Mouse (Mus musculus) kidney, postnatal 0 days (tissue): ENCODE data around the gene Acly. TPM values are rescaled to one million over a fixed set of nuclear protein-coding genes. Genes with fewer than 3 reads are reported as not detected.

Source experiments
- ATAC-seq: fragments of 200-750 bp; cut with Nextera tagmentation; replicated peaks from 2 replicates; pipeline ENCODE4 v1.8.0; 2017; ENCODE audit warnings: low read depth, moderate number of reproducible peaks, moderate TSS enrichment, moderate library complexity; ENCODE audit not compliant: low FRiP score
- DNase-seq: peaks from one replicate; pipeline ENCODE4 v3.0.0-alpha.2; 2016; ENCODE audit warnings: low spot score
- H3K27ac ChIP-seq: fragments of 300-500 bp; sonication (generic); 2 replicates; pipeline ENCODE4 v1.5.1; 2014; ENCODE audit warnings: mild to moderate bottlenecking
- H3K27me3 ChIP-seq: fragments of 300-500 bp; sonication (generic); 2 replicates; pipeline ENCODE4 v1.6.1; 2014; ENCODE audit warnings: low read length, mixed read lengths; ENCODE audit not compliant: insufficient read depth
- H3K36me3 ChIP-seq: fragments of 300-500 bp; sonication (generic); 2 replicates; pipeline ENCODE4 v1.6.1; 2014; ENCODE audit warnings: low read length, mixed read lengths; ENCODE audit not compliant: insufficient read depth
- H3K4me1 ChIP-seq: fragments of 300-500 bp; sonication (generic); replicated peaks from 2 replicates; pipeline ENCODE4 v1.6.1; 2014; ENCODE audit warnings: antibody characterized with exemption, low read length, mixed read lengths; ENCODE audit not compliant: insufficient read depth
- H3K4me2 ChIP-seq: fragments of 300-500 bp; sonication (generic); 2 replicates; pipeline ENCODE4 v1.6.1; 2014; ENCODE audit warnings: mild to moderate bottlenecking, low read length, moderate library complexity, mixed read lengths
- H3K4me3 ChIP-seq: fragments of 300-500 bp; sonication (generic); replicated peaks from 2 replicates; pipeline ENCODE4 v1.5.1; 2014; ENCODE audit warnings: low read depth, low read length
- H3K9ac ChIP-seq: fragments of 300-500 bp; sonication (generic); 2 replicates; pipeline ENCODE4 v1.6.1; 2014; ENCODE audit warnings: low read depth, low read length
- H3K9me3 ChIP-seq: fragments of 300-500 bp; sonication (generic); replicated peaks from 2 replicates; pipeline ENCODE4 v1.6.1; 2016; ENCODE audit warnings: low read length, inconsistent platforms, mixed read lengths
- CTCF ChIP-seq: IDR thresholded peaks from 2 replicates; pipeline ENCODE4 v1.5.1; 2016; ENCODE audit warnings: antibody characterized with exemption, low read depth, mild to moderate bottlenecking, moderate library complexity
- WGBS: fragments of 180-500 bp; shearing (Covaris S2); extraction: QIAGEN DNeasy Blood & Tissue Kit; methylation state at CpG from one replicate; pipeline ENCODE4 v1.1.7; 2014; 5-methylcytosine and 5-hydroxymethylcytosine counted together
- polyA plus RNA-seq: library from polyadenylated mRNA; unstranded; fragments of >200 nt; fragmentation: Nextera tagmentation; extraction: Ambion mirVana; gene quantifications from 2 replicates; pipeline ENCODE4 v1.2.1, GENCODE M21; 2015

Gene Acly
- polyA plus RNA-seq, 1 experiment from 2014 or later = 86.4 TPM

GRCm38 (mm10) chr11:100549466-100549865 is 21.7 kb upstream of the Acly start:
- Histone ChIP-seq H3K9me3 (no peaks in the 10 kb centered on the region), H3K4me1 (no peaks in the 10 kb centered on the region), H3K9ac (no peak overlapping the region), H3K27me3 (no peaks in the 10 kb centered on the region), H3K36me3 (no peaks in the 10 kb centered on the region), H3K4me2 (no peak overlapping the region), H3K4me3 (no peak overlapping the region), H3K27ac (no peak overlapping the region)
- WGBS = 74% methylated on average over 8 of the region's 8 CpGs
- ATAC-seq = no peak
- DNase-seq = no peak
- TF ChIP-seq CTCF = no peak

DNA sequence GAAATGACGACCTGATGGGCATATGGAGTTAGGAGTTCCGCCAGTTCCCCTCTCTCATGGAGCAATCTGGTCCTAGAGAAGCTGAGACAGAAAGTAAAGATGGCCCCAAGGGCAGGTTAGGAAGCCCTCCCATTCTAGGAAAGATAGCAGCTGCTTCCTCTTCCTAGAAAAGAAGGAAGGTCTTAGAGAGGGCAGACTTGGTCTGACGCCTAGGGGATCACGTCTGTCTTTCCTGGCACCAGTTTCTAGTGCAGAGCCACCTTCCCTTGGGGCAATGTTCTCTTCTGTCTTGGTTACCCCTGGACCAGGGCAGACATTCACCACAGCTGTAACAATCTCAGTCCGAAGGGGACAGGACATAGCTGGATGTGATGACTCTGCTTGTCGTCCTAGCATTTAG is 20.3 kb upstream of the Acly start:
- no peaks in the 10 kb centered on the region for H3K4me1 ChIP-seq
- no peaks in the 10 kb centered on the region for H3K9me3 ChIP-seq
- no peak overlapping the region for H3K27ac ChIP-seq
- no peak overlapping the region for H3K4me2 ChIP-seq
- WGBS = 71% methylated on average over 6 of the region's 6 CpGs
- no peak overlapping the region for H3K9ac ChIP-seq
- H3K27me3 ChIP-seq = no peaks in the 10 kb centered on the region
- TF ChIP-seq CTCF = no peak
- H3K36me3 ChIP-seq = no peaks in the 10 kb centered on the region
- DNase-seq (no peak), ATAC-seq (no peak)
- H3K4me3 ChIP-seq = no peak overlapping the region

GRCm38 (mm10) chr11:100546955-100547354 is 19.2 kb upstream of the Acly start:
- Histone ChIP-seq H3K36me3 (no peaks in the 10 kb centered on the region), H3K27ac (no peak overlapping the region), H3K4me2 (no peak overlapping the region), H3K4me1 (no peaks in the 10 kb centered on the region), H3K27me3 (no peaks in the 10 kb centered on the region), H3K4me3 (no peak overlapping the region), H3K9me3 (no peaks in the 10 kb centered on the region), H3K9ac (no peak overlapping the region)
- TF ChIP-seq CTCF = no peak
- DNase-seq (no peak), ATAC-seq (no peak)
- 81% methylated on average over 6 of the region's 6 CpGs for WGBS

- H3K4me1 ChIP-seq = no peaks in the 10 kb centered on the region
- H3K27me3 ChIP-seq = no peaks in the 10 kb centered on the region
- H3K27ac ChIP-seq = no peak overlapping the region
- peak overlapping the region; percentile 38 for H3K4me3 ChIP-seq
- no peaks in the 10 kb centered on the region for H3K36me3 ChIP-seq
- TF ChIP-seq CTCF = no peak
- no peaks in the 10 kb centered on the region for H3K9me3 ChIP-seq
- H3K9ac ChIP-seq = peak overlapping the region; percentile 35; the same call in 1 of the 2 replicates
- H3K4me2 ChIP-seq = peak overlapping the region; percentile 63
- no peak for DNase-seq
- peak; percentile 30; the same call in 1 of the 2 replicates for ATAC-seq
- 27% methylated on average over 7 of the region's 7 CpGs for WGBS
Measured at GRCm38 (mm10) chr11:100545746-100546085, 17.9 kb upstream of the Acly start.

DNA sequence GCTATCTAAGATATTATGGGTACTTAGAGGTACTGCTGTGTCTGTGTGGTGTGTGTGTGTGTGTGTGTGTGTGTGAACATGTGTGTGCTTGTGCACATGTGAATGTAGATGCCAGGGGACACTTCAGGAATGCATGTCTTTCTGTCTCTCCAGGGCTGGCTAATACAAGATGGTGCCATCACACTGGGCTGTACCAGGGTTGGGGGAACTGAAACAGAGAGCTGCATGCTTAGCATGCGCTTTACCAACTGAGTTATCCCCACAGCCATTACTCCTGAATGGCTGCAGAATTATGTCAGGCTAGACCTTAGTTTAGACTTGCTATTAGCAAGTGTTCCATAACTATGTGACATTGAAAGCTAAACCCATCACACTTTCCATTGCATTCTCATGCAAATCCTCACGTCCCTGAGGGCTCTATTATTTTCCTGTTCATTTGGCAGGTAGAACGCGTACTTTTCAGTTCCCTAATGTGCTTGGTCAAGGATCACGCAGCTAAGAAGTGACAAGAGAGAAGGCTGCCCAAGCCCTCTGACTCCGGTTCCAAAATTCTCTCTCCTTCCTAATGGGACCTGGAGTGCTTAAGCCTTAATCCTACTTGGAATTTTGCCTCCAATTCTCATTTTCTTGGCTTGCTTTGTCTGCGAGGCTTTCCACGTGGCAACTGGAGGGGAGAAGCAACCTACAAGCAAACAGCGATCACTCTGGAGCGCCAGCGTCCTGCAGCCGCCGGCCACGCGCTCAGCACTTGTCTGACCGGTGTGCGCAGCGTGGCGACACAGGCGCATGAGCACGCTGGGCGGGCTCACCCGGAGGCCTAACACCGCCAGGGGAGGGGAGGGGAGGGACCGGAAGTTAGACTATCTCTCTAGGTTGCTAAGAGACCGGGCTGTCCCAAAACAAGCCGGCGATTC is 17.3 kb upstream of the Acly start, which contains the start of gene Ttc25:
Gene Ttc25, plus strand, starts transcription at position 776 of the 914 bp plus-strand sequence.
- ATAC-seq = peak; percentile 97
- Histone ChIP-seq H3K9me3 (no peaks in the 10 kb centered on the region), H3K4me1 (no peaks in the 10 kb centered on the region), H3K27ac (no peak within 1 kb of the TSS; the same call in 1 of the 2 replicates), H3K27me3 (no peaks in the 10 kb centered on the region), H3K36me3 (no peaks in the 10 kb centered on the region), H3K4me3 (peak within 1 kb of the TSS; percentile 38), H3K4me2 (peak within 1 kb of the TSS; percentile 63), H3K9ac (peak within 1 kb of the TSS; percentile 35; the same call in 1 of the 2 replicates)
- TF ChIP-seq CTCF = peak; percentile 17; the same call in 1 of the 2 replicates
- peak; percentile 98 for DNase-seq
- WGBS = 4% methylated on average over 28 of the region's 28 CpGs

- TF ChIP-seq CTCF = no peak
- Histone ChIP-seq H3K27me3 (no peaks in the 10 kb centered on the region), H3K4me2 (no peak overlapping the region), H3K27ac (no peak overlapping the region), H3K4me3 (no peak overlapping the region), H3K36me3 (no peaks in the 10 kb centered on the region), H3K9me3 (no peaks in the 10 kb centered on the region), H3K4me1 (no peaks in the 10 kb centered on the region), H3K9ac (no peak overlapping the region)
- DNase-seq = no peak
- no peak for ATAC-seq
- WGBS = 89% methylated on average over 2 of the region's 2 CpGs
Measured at GRCm38 (mm10) chr11:100541577-100541976, 13.8 kb upstream of the Acly start.
